Mouse (Mus musculus) liver, adult 2 months (tissue): Measurements from ENCODE around the gene Cttnbp2. TPM values are rescaled to one million over a fixed set of nuclear protein-coding genes. Genes with fewer than 3 reads are reported as not detected.

Experiments used
- DNase-seq: peaks from one replicate; pipeline ENCODE4 v3.0.0-alpha.2; 2011; ENCODE audit warnings: low read depth, low spot score; ENCODE audit errors: extremely low read depth
- H3K27ac ChIP-seq: fragments of 200-500 bp; replicated peaks from 2 replicates; pipeline ENCODE4 v1.5.1; 2012; ENCODE audit warnings: low read depth, mild to moderate bottlenecking, control low read depth, inconsistent platforms, low read length; ENCODE audit not compliant: insufficient read depth
- H3K27me3 ChIP-seq: fragments of 200-500 bp; 2 replicates; pipeline ENCODE4 v1.6.1; 2012; ENCODE audit warnings: mild to moderate bottlenecking, moderate library complexity, low read length, inconsistent platforms; ENCODE audit not compliant: control insufficient read depth, insufficient read depth
- H3K36me3 ChIP-seq: fragments of 200-500 bp; 2 replicates; pipeline ENCODE4 v1.6.1; 2012; ENCODE audit warnings: low read length, inconsistent platforms; ENCODE audit not compliant: control insufficient read depth, insufficient read depth
- H3K4me1 ChIP-seq: fragments of 200-500 bp; 2 replicates; pipeline ENCODE4 v1.6.1; 2011; ENCODE audit warnings: low read length; ENCODE audit not compliant: control insufficient read depth, insufficient read depth
- H3K4me3 ChIP-seq: fragments of 200-500 bp; 2 replicates; pipeline ENCODE4 v1.5.1; 2011; ENCODE audit warnings: low read depth, mild to moderate bottlenecking, control low read depth, low read length, moderate library complexity; ENCODE audit not compliant: insufficient read depth
- H3K79me2 ChIP-seq: fragments of 200-500 bp; 2 replicates; pipeline ENCODE4 v1.6.1; 2012; ENCODE audit warnings: inconsistent platforms, mild to moderate bottlenecking, low read length, moderate library complexity; ENCODE audit not compliant: control insufficient read depth, insufficient read depth
- H3K9ac ChIP-seq: fragments of 200-500 bp; 2 replicates; pipeline ENCODE4 v1.6.1; 2012; ENCODE audit warnings: low read depth, mild to moderate bottlenecking, control low read depth, inconsistent platforms, low read length
- CTCF ChIP-seq: fragments of 200-500 bp; IDR thresholded peaks from 2 replicates; pipeline ENCODE4 v1.5.1; 2011; ENCODE audit warnings: low read depth, low read length, control low read depth
- POLR2A ChIP-seq: fragments of 200-500 bp; IDR thresholded peaks from 2 replicates; pipeline ENCODE4 v1.6.1; 2011; ENCODE audit warnings: low read length, control low read depth; ENCODE audit not compliant: insufficient read depth; ENCODE audit errors: extremely low read depth
- WGBS: fragments of 180-500 bp; shearing (Covaris S2); methylation state at CpG from one replicate; pipeline ENCODE4 v1.1.7; 2018; 5-methylcytosine and 5-hydroxymethylcytosine counted together
- polyA plus RNA-seq: library from polyadenylated mRNA; depleted of rRNA; stranded (reverse); fragments of >200 nt; gene quantifications from 2 replicates; pipeline ENCODE4 v1.2.3, GENCODE M21; 2012; rRNA removed
- total RNA-seq: library from RNA; depleted of rRNA; stranded (reverse); fragments of >200 nt; gene quantifications from 2 replicates; pipeline ENCODE4 v1.2.3, GENCODE M21; 2014; rRNA removed

Gene Cttnbp2
- total RNA-seq, result 0.18 and 0.27 TPM in 2 replicates
- 0.05 and 0.12 TPM in 2 replicates for polyA plus RNA-seq

GRCm38 (mm10) chr6:18514480-18515352, at the start of gene Cttnbp2:
Cttnbp2 (minus strand) TSS chr6:18514843.
- WGBS, result 2% methylated on average over 69 of the region's 70 CpGs
- Histone ChIP-seq H3K27ac (no peak within 1 kb of the TSS), H3K4me1 (no peaks in the 10 kb centered on the region), H3K36me3 (no peaks in the 10 kb centered on the region), H3K9ac (peak within 1 kb of the TSS; percentile 48), H3K79me2 (no peaks in the 10 kb centered on the region), H3K4me3 (peak within 1 kb of the TSS; percentile 57), H3K27me3 (peaks cover 14% of the 10 kb centered on the region)
- TF ChIP-seq CTCF (no peak), POLR2A (no peak)
- no peak for DNase-seq

- WGBS, result 81% methylated on average over 1 of the region's 1 CpGs
- H3K9ac ChIP-seq, result no peak overlapping the region
- no peaks in the 10 kb centered on the region for H3K4me1 ChIP-seq
- TF ChIP-seq POLR2A (no peak), CTCF (no peak)
- H3K79me2 ChIP-seq, result no peaks in the 10 kb centered on the region
- no peak overlapping the region for H3K27ac ChIP-seq
- H3K36me3 ChIP-seq, result no peaks in the 10 kb centered on the region
- no peak overlapping the region for H3K4me3 ChIP-seq
- DNase-seq, result no peak
- H3K27me3 ChIP-seq, result no peaks in the 10 kb centered on the region
Observed at GRCm38 (mm10) chr6:18559019-18559418, 44.4 kb upstream of the Cttnbp2 start.

- WGBS, result 68% methylated on average over 24 of the region's 24 CpGs
- no peak for TF ChIP-seq CTCF
- no peak for TF ChIP-seq POLR2A
- Histone ChIP-seq H3K4me3 (no peak overlapping the region), H3K4me1 (no peaks in the 10 kb centered on the region), H3K27ac (no peak overlapping the region), H3K79me2 (no peaks in the 10 kb centered on the region), H3K36me3 (no peaks in the 10 kb centered on the region), H3K9ac (no peak overlapping the region), H3K27me3 (no peaks in the 10 kb centered on the region)
- DNase-seq, result no peak
Observed at GRCm38 (mm10) chr6:18547516-18548465, 33.1 kb upstream of the Cttnbp2 start.

- WGBS, result 52% methylated on average over 2 of the region's 2 CpGs
- no peak for DNase-seq
- no peak overlapping the region for H3K4me3 ChIP-seq
- H3K27ac ChIP-seq, result no peak overlapping the region
- no peak for TF ChIP-seq CTCF
- no peak for TF ChIP-seq POLR2A
- H3K9ac ChIP-seq, result no peak overlapping the region
- no peaks in the 10 kb centered on the region for H3K27me3 ChIP-seq
- no peaks in the 10 kb centered on the region for H3K4me1 ChIP-seq
- no peaks in the 10 kb centered on the region for H3K36me3 ChIP-seq
- no peaks in the 10 kb centered on the region for H3K79me2 ChIP-seq
Observed at GRCm38 (mm10) chr6:18543878-18544277, 29.2 kb upstream of the Cttnbp2 start.

GRCm38 (mm10) chr6:18540396-18540795, 25.8 kb upstream of the Cttnbp2 start:
- 65% methylated on average over 4 of the region's 4 CpGs for WGBS
- no peaks in the 10 kb centered on the region for H3K36me3 ChIP-seq
- H3K4me1 ChIP-seq, result no peaks in the 10 kb centered on the region
- no peak overlapping the region for H3K4me3 ChIP-seq
- no peak overlapping the region for H3K9ac ChIP-seq
- H3K79me2 ChIP-seq, result no peaks in the 10 kb centered on the region
- no peak overlapping the region for H3K27ac ChIP-seq
- TF ChIP-seq CTCF (no peak), POLR2A (no peak)
- H3K27me3 ChIP-seq, result no peaks in the 10 kb centered on the region
- no peak for DNase-seq
